Mouse (Mus musculus): ENCODE data around the gene Slc25a51. TPM values are rescaled to one million over a fixed set of nuclear protein-coding genes. Genes with fewer than 3 reads are reported as not detected.

Gene Slc25a51
- polyA plus RNA-seq, 1 experiment = 145 TPM

GRCm38 (mm10) chr4:45437010-45437409, 28.4 kb upstream of the Slc25a51 start:
- Histone ChIP-seq H3K27ac (ENCODE audit: insufficient read depth, low read depth, low read length) (no peak overlapping the region), H3K27me3 (replicated peaks; ENCODE audit: control insufficient read depth, insufficient read depth, low read length) (no peaks in the 10 kb centered on the region), H3K4me1 (ENCODE audit: control insufficient read depth, insufficient read depth, low read length) (peaks cover 4% of the 10 kb centered on the region; the same call in 1 of the 2 replicates), H3K4me3 (ENCODE audit: insufficient read depth, low read depth, low read length) (no peak overlapping the region), H3K36me3 (ENCODE audit: control insufficient read depth, insufficient read depth, low read length) (no peaks in the 10 kb centered on the region)
- WGBS = 68% methylated on average over 3 of the region's 3 CpGs
- no peak for DNase-seq
- TF ChIP-seq CTCF (conservative IDR thresholded peaks at IDR 0.05; ENCODE audit: insufficient read depth, insufficient read length, low read depth, low read length) (no peak), POLR2A (IDR thresholded peaks at IDR 0.05; ENCODE audit: low read depth, low read length) (no peak)

DNA sequence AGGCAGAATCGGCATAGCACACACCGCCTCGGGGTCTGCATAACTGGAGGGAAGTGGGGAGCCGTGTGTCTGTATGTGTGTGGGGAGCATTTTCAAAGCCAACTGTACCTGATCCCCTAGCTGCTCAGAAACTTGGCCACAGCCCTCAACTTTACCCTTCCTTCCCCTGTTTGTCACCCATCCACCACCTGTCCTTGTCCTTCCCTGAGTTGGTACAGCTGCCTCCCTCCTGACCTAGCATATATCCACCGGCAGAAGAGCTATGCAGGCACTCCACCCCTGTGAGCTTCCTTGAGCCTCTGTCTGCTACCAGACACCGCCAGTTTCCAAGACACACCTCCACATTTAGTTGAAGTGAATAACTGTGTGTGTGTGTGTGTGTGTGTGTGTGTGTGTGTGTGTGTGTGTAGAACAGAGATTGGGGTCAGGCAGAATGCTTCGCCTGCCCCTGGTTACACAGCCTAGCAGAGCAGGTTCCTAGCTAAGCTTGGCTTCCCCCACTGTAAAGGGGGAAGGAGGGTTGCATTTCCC, 27.9 kb upstream of the Slc25a51 start:
- Histone ChIP-seq H3K36me3 (ENCODE audit: control insufficient read depth, insufficient read depth, low read length) (no peaks in the 10 kb centered on the region), H3K4me1 (ENCODE audit: control insufficient read depth, insufficient read depth, low read length) (peaks cover 4% of the 10 kb centered on the region; the same call in 1 of the 2 replicates), H3K27me3 (replicated peaks; ENCODE audit: control insufficient read depth, insufficient read depth, low read length) (no peaks in the 10 kb centered on the region), H3K27ac (ENCODE audit: insufficient read depth, low read depth, low read length) (0 out of 2 replicates have a peak overlapping the region, but pooled peaks have one; percentile 0), H3K4me3 (ENCODE audit: insufficient read depth, low read depth, low read length) (no peak overlapping the region)
- 46% methylated on average over 7 of the region's 7 CpGs for WGBS
- TF ChIP-seq CTCF (conservative IDR thresholded peaks at IDR 0.05; ENCODE audit: insufficient read depth, insufficient read length, low read depth, low read length) (no peak), POLR2A (IDR thresholded peaks at IDR 0.05; ENCODE audit: low read depth, low read length) (no peak)
- DNase-seq = no peak

GRCm38 (mm10) chr4:45435899-45436298, 27.3 kb upstream of the Slc25a51 start:
- Histone ChIP-seq H3K27ac (ENCODE audit: insufficient read depth, low read depth, low read length) (0 out of 2 replicates have a peak overlapping the region, but pooled peaks have one; percentile 0), H3K4me1 (ENCODE audit: control insufficient read depth, insufficient read depth, low read length) (peaks cover 4% of the 10 kb centered on the region; the same call in 1 of the 2 replicates)

GRCm38 (mm10) chr4:45434681-45435080, 26.1 kb upstream of the Slc25a51 start:
- Histone ChIP-seq H3K36me3 (ENCODE audit: control insufficient read depth, insufficient read depth, low read length) (no peaks in the 10 kb centered on the region), H3K27me3 (replicated peaks; ENCODE audit: control insufficient read depth, insufficient read depth, low read length) (no peaks in the 10 kb centered on the region), H3K4me1 (ENCODE audit: control insufficient read depth, insufficient read depth, low read length) (peaks cover 4% of the 10 kb centered on the region; the same call in 1 of the 2 replicates), H3K27ac (ENCODE audit: insufficient read depth, low read depth, low read length) (no peak overlapping the region), H3K4me3 (ENCODE audit: insufficient read depth, low read depth, low read length) (no peak overlapping the region)
- DNase-seq = no peak
- 65% methylated on average over 4 of the region's 4 CpGs for WGBS
- TF ChIP-seq POLR2A (IDR thresholded peaks at IDR 0.05; ENCODE audit: low read depth, low read length) (no peak), CTCF (conservative IDR thresholded peaks at IDR 0.05; ENCODE audit: insufficient read depth, insufficient read length, low read depth, low read length) (no peak)

More at GRCm38 (mm10) chr4:45435899-45436298, 27.3 kb upstream of the Slc25a51 start:
- H3K27me3 ChIP-seq (replicated peaks; ENCODE audit: control insufficient read depth, insufficient read depth, low read length) = no peaks in the 10 kb centered on the region
- DNase-seq = peak; percentile 49
- no peak for TF ChIP-seq POLR2A (IDR thresholded peaks at IDR 0.05; ENCODE audit: low read depth, low read length)
- no peak; the same call in 1 of the 2 replicates for TF ChIP-seq CTCF (conservative IDR thresholded peaks at IDR 0.05; ENCODE audit: insufficient read depth, insufficient read length, low read depth, low read length)
- 46% methylated on average over 2 of the region's 2 CpGs for whole genome bisulfite sequencing
- H3K4me3 ChIP-seq (ENCODE audit: insufficient read depth, low read depth, low read length) = no peak overlapping the region
- H3K36me3 ChIP-seq (ENCODE audit: control insufficient read depth, insufficient read depth, low read length) = no peaks in the 10 kb centered on the region

DNA sequence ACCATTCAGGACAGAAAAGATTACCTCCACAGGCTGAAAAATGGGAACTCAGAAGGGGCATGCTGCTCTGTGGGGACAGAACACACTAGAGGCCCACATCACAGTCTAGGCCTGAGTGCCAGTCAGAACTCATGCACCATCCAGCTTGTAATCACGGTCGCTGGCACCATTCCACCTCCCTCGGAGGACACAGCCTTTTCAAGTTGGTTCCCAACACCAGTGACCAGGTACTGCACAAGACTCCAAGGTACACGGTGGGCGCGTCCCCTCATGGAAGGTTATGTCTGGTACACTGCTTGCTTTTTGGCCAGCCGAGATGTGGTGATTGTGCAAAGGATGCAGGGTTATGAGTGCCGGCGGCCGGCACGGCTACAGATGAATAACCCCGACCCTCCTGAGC, 25.5 kb upstream of the Slc25a51 start:
- DNase-seq = peak; percentile 54
- 40% methylated on average over 12 of the region's 12 CpGs for WGBS
- no peak for TF ChIP-seq POLR2A (IDR thresholded peaks at IDR 0.05; ENCODE audit: low read depth, low read length)
- TF ChIP-seq CTCF (conservative IDR thresholded peaks at IDR 0.05; ENCODE audit: insufficient read depth, insufficient read length, low read depth, low read length) = no peak
- no peaks in the 10 kb centered on the region for H3K36me3 ChIP-seq (ENCODE audit: control insufficient read depth, insufficient read depth, low read length)
- no peak overlapping the region for H3K27ac ChIP-seq (ENCODE audit: insufficient read depth, low read depth, low read length)
- no peaks in the 10 kb centered on the region for H3K27me3 ChIP-seq (replicated peaks; ENCODE audit: control insufficient read depth, insufficient read depth, low read length)
- peaks cover 4% of the 10 kb centered on the region; the same call in 1 of the 2 replicates for H3K4me1 ChIP-seq (ENCODE audit: control insufficient read depth, insufficient read depth, low read length)
- no peak overlapping the region for H3K4me3 ChIP-seq (ENCODE audit: insufficient read depth, low read depth, low read length)

DNA sequence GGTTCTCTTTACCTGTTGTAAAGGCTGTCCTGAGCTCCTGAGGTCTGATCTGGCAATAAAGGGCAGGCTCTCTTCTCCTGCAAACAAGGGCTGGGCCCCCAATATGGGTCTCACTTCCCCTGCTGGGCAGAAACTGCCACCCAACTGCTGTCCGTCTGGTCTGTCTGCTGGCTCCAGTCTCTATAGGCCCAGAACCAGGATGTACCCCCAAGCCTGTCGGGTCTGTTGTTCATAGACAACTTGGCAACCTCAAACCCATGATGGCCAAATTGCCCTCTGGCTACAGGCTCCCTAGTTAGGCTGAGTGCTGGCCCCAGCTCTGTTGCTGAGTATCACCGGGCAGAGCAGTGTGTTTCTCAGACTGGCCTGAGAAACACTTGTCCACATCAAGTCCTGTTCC, 23.2 kb upstream of the Slc25a51 start:
- TF ChIP-seq POLR2A (IDR thresholded peaks at IDR 0.05; ENCODE audit: low read depth, low read length) (no peak), CTCF (conservative IDR thresholded peaks at IDR 0.05; ENCODE audit: insufficient read depth, insufficient read length, low read depth, low read length) (no peak)
- 81% methylated on average over 3 of the region's 3 CpGs for WGBS

GRCm38 (mm10) chr4:45431316-45431715, 22.8 kb upstream of the Slc25a51 start:
- Histone ChIP-seq H3K36me3 (ENCODE audit: control insufficient read depth, insufficient read depth, low read length) (no peaks in the 10 kb centered on the region), H3K27ac (ENCODE audit: insufficient read depth, low read depth, low read length) (no peak overlapping the region), H3K27me3 (replicated peaks; ENCODE audit: control insufficient read depth, insufficient read depth, low read length) (no peaks in the 10 kb centered on the region), H3K4me1 (ENCODE audit: control insufficient read depth, insufficient read depth, low read length) (peaks cover 3% of the 10 kb centered on the region; the same call in 1 of the 2 replicates), H3K4me3 (ENCODE audit: insufficient read depth, low read depth, low read length) (no peak overlapping the region)
- TF ChIP-seq POLR2A (IDR thresholded peaks at IDR 0.05; ENCODE audit: low read depth, low read length) (no peak), CTCF (conservative IDR thresholded peaks at IDR 0.05; ENCODE audit: insufficient read depth, insufficient read length, low read depth, low read length) (no peak)
- 89% methylated on average over 3 of the region's 3 CpGs for WGBS
- no peak for DNase-seq

More for the DNA sequence above, 23.2 kb upstream of the Slc25a51 start:
- DNase-seq = no peak
- no peak overlapping the region for H3K4me3 ChIP-seq (ENCODE audit: insufficient read depth, low read depth, low read length)
- H3K27me3 ChIP-seq (replicated peaks; ENCODE audit: control insufficient read depth, insufficient read depth, low read length) = no peaks in the 10 kb centered on the region
- H3K36me3 ChIP-seq (ENCODE audit: control insufficient read depth, insufficient read depth, low read length) = no peaks in the 10 kb centered on the region
- H3K4me1 ChIP-seq (ENCODE audit: control insufficient read depth, insufficient read depth, low read length) = peaks cover 4% of the 10 kb centered on the region; the same call in 1 of the 2 replicates
- no peak overlapping the region for H3K27ac ChIP-seq (ENCODE audit: insufficient read depth, low read depth, low read length)
